Mouse (Mus musculus) intestine, embryonic 16.5 days (tissue): ENCODE measurements around the gene Iqgap2. TPM values are rescaled to one million over a fixed set of nuclear protein-coding genes. Genes with fewer than 3 reads are reported as not detected.
A peak's percentile ranks its signal among the peaks of the same experiment; 100 is the strongest.

Source experiments
- ATAC-seq: fragments of 200-750 bp; cut with Nextera tagmentation; 2 replicates; pipeline ENCODE4 v1.8.0; 2017; ENCODE audit warnings: moderate TSS enrichment, moderate library complexity
- H3K27ac ChIP-seq: fragments of 300-500 bp; sonication (generic); 2 replicates; pipeline ENCODE4 v1.5.1; 2014; ENCODE audit warnings: mild to moderate bottlenecking, low read length
- H3K27me3 ChIP-seq: fragments of 300-500 bp; sonication (generic); replicated peaks from 2 replicates; pipeline ENCODE4 v1.6.1; 2014; ENCODE audit warnings: low read length, control low read depth, mixed read lengths; ENCODE audit not compliant: control insufficient read depth, insufficient read depth
- H3K36me3 ChIP-seq: fragments of 300-500 bp; sonication (generic); 2 replicates; pipeline ENCODE4 v1.6.1; 2014; ENCODE audit warnings: low read length, control low read depth; ENCODE audit not compliant: control insufficient read depth, insufficient read depth
- H3K4me1 ChIP-seq: fragments of 300-500 bp; sonication (generic); 2 replicates; pipeline ENCODE4 v1.6.1; 2014; ENCODE audit warnings: low read length, control low read depth, mixed read lengths; ENCODE audit not compliant: control insufficient read depth, insufficient read depth
- H3K4me2 ChIP-seq: fragments of 300-500 bp; sonication (generic); 2 replicates; pipeline ENCODE4 v1.6.1; 2014; ENCODE audit warnings: low read depth, low read length, control low read depth
- H3K4me3 ChIP-seq: fragments of 300-500 bp; sonication (generic); 2 replicates; pipeline ENCODE4 v1.5.1; 2014; ENCODE audit warnings: mild to moderate bottlenecking, low read length
- H3K9ac ChIP-seq: fragments of 300-500 bp; sonication (generic); 2 replicates; pipeline ENCODE4 v1.6.1; 2014; ENCODE audit warnings: low read depth, low read length
- H3K9me3 ChIP-seq: fragments of 300-500 bp; sonication (generic); 2 replicates; pipeline ENCODE4 v1.6.1; 2016; ENCODE audit warnings: low read length, control low read depth; ENCODE audit not compliant: control insufficient read depth
- WGBS: fragments of 180-500 bp; shearing (Covaris S2); extraction: QIAGEN DNeasy Blood & Tissue Kit; methylation state at CpG from one replicate; pipeline ENCODE4 v1.1.7; 2014; 5-methylcytosine and 5-hydroxymethylcytosine counted together
- polyA plus RNA-seq: library from polyadenylated mRNA; unstranded; fragments of >200 nt; fragmentation: Nextera tagmentation; extraction: Ambion mirVana; gene quantifications from 2 replicates; pipeline ENCODE4 v1.2.1, GENCODE M21; 2015

The Iqgap2 gene
- polyA plus RNA-seq, 1 experiment from 2014 or later, result 29.4 TPM

- H3K36me3 ChIP-seq, result no peaks in the 10 kb centered on the region
- no peaks in the 10 kb centered on the region for H3K9me3 ChIP-seq
- 47% methylated on average over 15 of the region's 15 CpGs for WGBS
- H3K27me3 ChIP-seq, result no peaks in the 10 kb centered on the region
- H3K4me3 ChIP-seq, result no peak overlapping the region
- 0 out of 2 replicates have a peak overlapping the region, but pooled peaks have one; percentile 26 for H3K9ac ChIP-seq
- H3K4me1 ChIP-seq, result peaks cover 29% of the 10 kb centered on the region
- no peak for ATAC-seq
- no peak overlapping the region for H3K27ac ChIP-seq
- no peak overlapping the region for H3K4me2 ChIP-seq
Measured at GRCm38 (mm10) chr13:95782311-95782968, 109.3 kb downstream of the Iqgap2 start.

GRCm38 (mm10) chr13:95780038-95780437 lies 111.7 kb downstream of the Iqgap2 start:
- no peak for ATAC-seq
- Histone ChIP-seq H3K27ac (peak overlapping the region; percentile 15; the same call in 1 of the 2 replicates), H3K9ac (no peak overlapping the region), H3K4me3 (no peak overlapping the region), H3K4me2 (no peak overlapping the region), H3K27me3 (no peaks in the 10 kb centered on the region), H3K36me3 (no peaks in the 10 kb centered on the region), H3K4me1 (peaks cover 29% of the 10 kb centered on the region), H3K9me3 (no peaks in the 10 kb centered on the region)
- 69% methylated on average over 7 of the region's 7 CpGs for WGBS

GRCm38 (mm10) chr13:95779261-95779660 lies 112.5 kb downstream of the Iqgap2 start:
- Histone ChIP-seq H3K36me3 (no peaks in the 10 kb centered on the region), H3K27ac (no peak overlapping the region), H3K9ac (no peak overlapping the region), H3K4me3 (no peak overlapping the region), H3K4me1 (peaks cover 29% of the 10 kb centered on the region), H3K9me3 (no peaks in the 10 kb centered on the region), H3K27me3 (no peaks in the 10 kb centered on the region), H3K4me2 (no peak overlapping the region)
- 49% methylated on average over 8 of the region's 8 CpGs for WGBS
- ATAC-seq, result peak; percentile 41

- ATAC-seq, result no peak
- H3K9ac ChIP-seq, result no peak overlapping the region
- no peak overlapping the region for H3K4me2 ChIP-seq
- no peaks in the 10 kb centered on the region for H3K36me3 ChIP-seq
- H3K27me3 ChIP-seq, result no peaks in the 10 kb centered on the region
- H3K27ac ChIP-seq, result no peak overlapping the region
- H3K4me1 ChIP-seq, result peaks cover 29% of the 10 kb centered on the region
- WGBS, result 50% methylated on average over 9 of the region's 9 CpGs
- H3K9me3 ChIP-seq, result no peaks in the 10 kb centered on the region
- H3K4me3 ChIP-seq, result no peak overlapping the region
Measured at GRCm38 (mm10) chr13:95778761-95779161, 113.0 kb downstream of the Iqgap2 start.

GRCm38 (mm10) chr13:95777651-95778391 lies 113.9 kb downstream of the Iqgap2 start:
- Histone ChIP-seq H3K27ac (peak overlapping the region; percentile 47), H3K27me3 (no peaks in the 10 kb centered on the region), H3K4me1 (peaks cover 23% of the 10 kb centered on the region), H3K9ac (no peak overlapping the region), H3K9me3 (no peaks in the 10 kb centered on the region), H3K36me3 (no peaks in the 10 kb centered on the region), H3K4me2 (0 out of 2 replicates have a peak overlapping the region, but pooled peaks have one; percentile 18), H3K4me3 (no peak overlapping the region)
- 84% methylated on average over 5 of the region's 5 CpGs for WGBS
- ATAC-seq, result 0 out of 2 replicates have a peak, but pooled peaks have one; percentile 11

- ATAC-seq, result peak; percentile 91
- Histone ChIP-seq H3K4me3 (no peak overlapping the region), H3K9ac (no peak overlapping the region), H3K27ac (peak overlapping the region; percentile 47; the same call in 1 of the 2 replicates), H3K27me3 (no peaks in the 10 kb centered on the region), H3K9me3 (no peaks in the 10 kb centered on the region), H3K36me3 (no peaks in the 10 kb centered on the region), H3K4me2 (0 out of 2 replicates have a peak overlapping the region, but pooled peaks have one; percentile 18), H3K4me1 (peaks cover 17% of the 10 kb centered on the region)
- WGBS, result 24% methylated on average over 2 of the region's 2 CpGs
Measured at GRCm38 (mm10) chr13:95777237-95777636, 114.5 kb downstream of the Iqgap2 start.

- Histone ChIP-seq H3K4me3 (no peak overlapping the region), H3K27ac (no peak overlapping the region), H3K9me3 (no peaks in the 10 kb centered on the region), H3K4me1 (peaks cover 12% of the 10 kb centered on the region), H3K27me3 (no peaks in the 10 kb centered on the region), H3K9ac (no peak overlapping the region), H3K36me3 (no peaks in the 10 kb centered on the region), H3K4me2 (no peak overlapping the region)
- WGBS, result 51% methylated on average over 11 of the region's 11 CpGs
- no peak for ATAC-seq
Measured at GRCm38 (mm10) chr13:95774966-95775696, 116.6 kb downstream of the Iqgap2 start.

GRCm38 (mm10) chr13:95765017-95765416 lies 126.7 kb downstream of the Iqgap2 start:
- no peak overlapping the region; the same call in 1 of the 2 replicates for H3K4me3 ChIP-seq
- no peaks in the 10 kb centered on the region for H3K27me3 ChIP-seq
- peak overlapping the region; percentile 76 for H3K27ac ChIP-seq
- no peak overlapping the region for H3K9ac ChIP-seq
- peak; percentile 90 for ATAC-seq
- peaks cover 17% of the 10 kb centered on the region for H3K4me1 ChIP-seq
- no peaks in the 10 kb centered on the region for H3K36me3 ChIP-seq
- WGBS, result 33% methylated on average over 9 of the region's 9 CpGs
- H3K9me3 ChIP-seq, result no peaks in the 10 kb centered on the region
- peak overlapping the region; percentile 25; the same call in 1 of the 2 replicates for H3K4me2 ChIP-seq
